Mouse (Mus musculus) ES-Bruce4 (cell line): ENCODE results near the gene Il1f9.

Source experiments
- CTCF ChIP-seq: IDR thresholded peaks from one replicate; pipeline ENCODE4 v1.8.1; 2011; ENCODE audit warnings: low read depth, low read length
- POLR2A ChIP-seq: IDR thresholded peaks from one replicate; pipeline ENCODE4 v1.8.1; 2011; ENCODE audit warnings: low read length; ENCODE audit not compliant: insufficient read depth

GRCm38 (mm10) chr2:24227191-24227590, 40.9 kb downstream of the Il1f9 start:
- TF ChIP-seq POLR2A (no peak), CTCF (no peak)
